Comparison of ENCODE assay signal across 7 mouse cellular contexts in genomic region chr14:55094704-55095231, GRCm38 (mm10). TPM values are rescaled to one million over a fixed set of nuclear protein-coding genes. Genes with fewer than 3 reads are reported as not detected.
A peak's percentile ranks its signal among the peaks of the same experiment; 100 is the strongest.
DNase-seq lines count a peak whose midpoint lies in the region; ATAC-seq lines count a peak whose summit lies in the region.

TSS of gene Thtpa (plus strand) at chr14:55094784.

- peak; percentile 76 to 81 for DNase-seq in adrenal gland, adult 18-20 months (ENCODE audit: low spot score in 2 of 2)
- peak; percentile 78 for DNase-seq in gastrocnemius, postnatal 14 days
- peak; percentile 86 to 88 for DNase-seq in left cerebral cortex, postnatal 36 days (ENCODE audit: low spot score in 2 of 2)
- peak; percentile 84 for DNase-seq in mesoderm, embryonic 11.5 days (ENCODE audit: low read depth, low spot score)
- peak; percentile 57 for DNase-seq in spleen, adult 12 weeks (ENCODE audit: low spot score)

- peak; percentile 55 for ATAC-seq in common myeloid progenitor, adult 5-6 weeks (replicated peaks; ENCODE audit: low read depth, poor library complexity, severe bottlenecking)
- peak; percentile 30 for ATAC-seq in inflammation-experienced regulatory T-cells, adult 6 months

- intact Hi-C loops in gastrocnemius, postnatal 14 days (cut with DNase I; ENCODE audit: low total_unique reads) = no loop called here
- intact Hi-C loops in left cerebral cortex, postnatal 36 days (cut with DNase I) = loop anchor here (5.0 kb wide), 1 partner anchor 197 kb away; no protein-coding TSS in a partner anchor

RNA-seq across cellular contexts. Expression of gene Thtpa, which starts in this region (rescaled TPM):
- total RNA-seq in adrenal gland, adult 18-20 months (2021) = 10 to 100 TPM; 10.9 to 12.0 TPM
- total RNA-seq in common myeloid progenitor, adult 5-6 weeks (2017) = 8.3 and 12.9 TPM in 2 replicates
- 10 to 100 TPM; 11.1 to 12.3 TPM for total RNA-seq in gastrocnemius, postnatal 14 days (2021)
- 10 to 100 TPM in 1 of 3 experiments, 1 to 10 TPM in 2; 7.8 to 12.1 (median 9.3) TPM for polyA plus RNA-seq in inflammation-experienced regulatory T-cells, adult 6 months (2017; shearing (Covaris generic))
- 10 to 100 TPM; 24.3 to 29.5 TPM for total RNA-seq in left cerebral cortex, postnatal 36 days (2021)

Comparison
In these comparisons a context has a peak if more than half of its experiments do, and no peak if none do; other contexts are left out.
1. Peak in every context shown above with its lines: DNase-seq and ATAC-seq.